Mouse (Mus musculus) lung, adult 18-20 months (tissue): Measurements from ENCODE around the gene Arel1.
A peak's percentile ranks its signal among the peaks of the same experiment; 100 is the strongest.

Source experiments
- DNase-seq, 2 experiments: peaks; one replicate each; pipeline ENCODE4 v3.0.0; 2022; ENCODE audit warnings: mixed read lengths in 2 of 2

The Arel1 gene

GRCm38 (mm10) chr12:84907024-84907626 is 63.6 kb downstream of the Arel1 start:
- DNase-seq, result peak in 1 of 2 experiments; percentile 16

- no peak for DNase-seq
Observed at GRCm38 (mm10) chr12:84904399-84904798, 66.3 kb downstream of the Arel1 start.

- no peak for DNase-seq
Observed at GRCm38 (mm10) chr12:84900317-84900716, 70.4 kb downstream of the Arel1 start.

- no peak for DNase-seq
Observed at GRCm38 (mm10) chr12:84897322-84897721, 73.4 kb downstream of the Arel1 start.

GRCm38 (mm10) chr12:84896235-84896634 is 74.5 kb downstream of the Arel1 start:
- peak in 1 of 2 experiments; percentile 11 for DNase-seq

GRCm38 (mm10) chr12:84893648-84894628 is 76.8 kb downstream of the Arel1 start:
- no peak for DNase-seq

GRCm38 (mm10) chr12:84890289-84890688 is 80.4 kb downstream of the Arel1 start:
- DNase-seq, result no peak

- peak; percentile 23 to 35 for DNase-seq
Observed at GRCm38 (mm10) chr12:84885107-84885876, 85.4 kb downstream of the Arel1 start.

GRCm38 (mm10) chr12:84884423-84885076 is 86.2 kb downstream of the Arel1 start:
- DNase-seq, result no peak

- no peak for DNase-seq
Observed at GRCm38 (mm10) chr12:84882796-84883195, 87.9 kb downstream of the Arel1 start.

GRCm38 (mm10) chr12:84880091-84880490 is 90.6 kb downstream of the Arel1 start:
- no peak for DNase-seq

- peak; percentile 88 to 93 for DNase-seq
Observed at GRCm38 (mm10) chr12:84876481-84877121, 94.1 kb downstream of the Arel1 start, which contains the start of gene Ltbp2. Gene Ltbp2, minus strand, starts transcription at chr12:84876532.

GRCm38 (mm10) chr12:84875761-84876480 is 94.8 kb downstream of the Arel1 start:
- DNase-seq, result no peak

- no peak for DNase-seq
Observed at GRCm38 (mm10) chr12:84873434-84873833, 97.3 kb downstream of the Arel1 start.

GRCm38 (mm10) chr12:84872310-84872709 is 98.4 kb downstream of the Arel1 start:
- DNase-seq, result no peak
